Mouse (Mus musculus): ENCODE data around the gene Zfp950. TPM values are rescaled to one million over a fixed set of nuclear protein-coding genes. Genes with fewer than 3 reads are reported as not detected.

The Zfp950 gene
- total RNA-seq, 2 experiments from 2014 or later: 3.5 to 5.4 TPM

- no peak overlapping the region for H3K4me3 ChIP-seq
- DNase-seq: no peak
- H3K27ac ChIP-seq: peak overlapping the region; percentile 43
- intact Hi-C loops (cut with DNase I): no loop called here
- no peak for TF ChIP-seq CTCF (IDR thresholded peaks at IDR 0.05)
Observed at GRCm38 (mm10) chr19:61051151-61051550, 89.5 kb downstream of the Zfp950 start.

GRCm38 (mm10) chr19:61049413-61049812 lies 91.2 kb downstream of the Zfp950 start:
- Histone ChIP-seq H3K4me3 (no peak overlapping the region), H3K27ac (peak overlapping the region; percentile 41; the same call in 1 of the 2 replicates)
- peak; percentile 27 for DNase-seq
- no peak for TF ChIP-seq CTCF (IDR thresholded peaks at IDR 0.05)
- intact Hi-C loops (cut with DNase I): no loop called here

DNA sequence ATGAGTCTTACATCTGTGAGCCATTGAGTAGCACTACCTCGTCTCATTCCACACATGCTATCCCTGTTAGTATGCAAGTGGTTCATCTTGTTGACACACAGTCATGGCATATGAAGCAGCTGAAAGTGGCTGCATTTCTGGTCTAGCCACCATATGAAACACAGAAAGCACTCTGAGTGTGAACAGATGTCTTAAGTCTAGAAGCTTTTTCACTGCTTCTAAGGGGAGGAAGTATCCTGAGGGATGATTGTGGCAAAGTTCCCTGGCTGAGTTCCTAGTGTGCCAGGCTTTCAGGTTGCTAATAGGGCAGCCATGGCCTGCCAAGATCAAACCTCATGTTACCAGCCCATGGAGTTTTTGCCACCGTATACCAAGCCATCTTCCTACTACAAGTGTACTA lies 92.0 kb downstream of the Zfp950 start:
- no peak overlapping the region for H3K4me3 ChIP-seq
- no peak for TF ChIP-seq CTCF (IDR thresholded peaks at IDR 0.05)
- no peak for DNase-seq
- peak overlapping the region; percentile 39; the same call in 1 of the 2 replicates for H3K27ac ChIP-seq
- intact Hi-C loops (cut with DNase I): no loop called here

DNA sequence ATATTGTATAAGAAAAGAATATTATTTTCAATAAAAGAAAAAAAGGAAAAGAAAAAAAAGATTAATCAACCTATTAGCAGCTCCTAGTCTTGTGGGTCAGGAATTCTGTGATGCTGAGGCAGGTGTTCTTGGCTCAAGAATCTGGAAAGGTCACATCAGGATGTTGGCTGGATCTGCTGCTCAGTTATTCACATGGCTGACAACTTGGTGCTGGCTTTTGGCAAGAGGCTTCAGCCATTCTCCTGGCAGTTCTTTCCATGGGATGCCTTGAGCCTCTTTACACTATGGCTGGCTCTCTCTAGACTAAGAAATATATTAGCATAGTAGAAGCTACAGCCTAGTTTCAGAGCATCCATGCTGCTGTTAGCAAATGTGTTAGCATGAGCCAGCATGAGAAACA lies 101.5 kb downstream of the Zfp950 start:
- TF ChIP-seq CTCF (IDR thresholded peaks at IDR 0.05): no peak
- Histone ChIP-seq H3K27ac (no peak overlapping the region), H3K4me3 (no peak overlapping the region)
- intact Hi-C loops (cut with DNase I): no loop called here
- no peak for DNase-seq

GRCm38 (mm10) chr19:61031570-61031969 lies 109.1 kb downstream of the Zfp950 start:
- Histone ChIP-seq H3K27ac (no peak overlapping the region), H3K4me3 (no peak overlapping the region)
- intact Hi-C loops (cut with DNase I): no loop called here
- DNase-seq: no peak
- no peak for TF ChIP-seq CTCF (IDR thresholded peaks at IDR 0.05)

DNA sequence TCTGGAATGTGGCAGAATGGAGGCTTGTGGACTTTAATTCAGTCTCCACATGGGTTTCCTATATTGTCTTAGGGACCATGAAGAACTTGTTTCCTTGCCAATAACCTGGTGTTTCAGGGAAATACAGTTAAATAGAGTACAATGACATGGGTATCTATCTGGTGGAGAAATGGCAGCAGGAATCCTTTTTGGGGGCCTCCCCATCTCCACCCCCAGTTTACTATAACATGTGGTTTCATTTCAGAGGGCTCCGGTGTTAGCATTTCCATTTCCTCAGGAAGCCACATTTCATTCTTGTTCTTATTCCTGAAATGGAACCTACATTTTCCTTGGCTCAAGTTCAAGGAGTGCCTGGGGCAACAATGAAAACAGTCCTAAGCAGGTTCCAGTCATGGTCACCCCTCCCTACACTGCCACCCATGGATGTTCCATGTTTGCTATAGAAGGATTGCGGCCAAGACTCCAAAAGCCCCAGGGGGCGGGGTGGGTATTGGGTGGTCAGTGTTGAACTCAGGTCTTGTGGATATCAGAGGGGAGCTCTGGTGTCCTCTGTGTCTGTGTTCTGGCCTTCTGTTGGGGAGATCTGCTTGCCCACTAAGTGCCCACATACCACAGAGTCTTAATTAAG lies 118.6 kb downstream of the Zfp950 start:
- no peak for DNase-seq
- intact Hi-C loops (cut with DNase I): loop anchor here (5.0 kb wide), 1 partner anchor 70 kb away; no protein-coding TSS in a partner anchor
- TF ChIP-seq CTCF (IDR thresholded peaks at IDR 0.05): no peak
- peak overlapping the region; percentile 46 for H3K27ac ChIP-seq
- no peak overlapping the region for H3K4me3 ChIP-seq

DNA sequence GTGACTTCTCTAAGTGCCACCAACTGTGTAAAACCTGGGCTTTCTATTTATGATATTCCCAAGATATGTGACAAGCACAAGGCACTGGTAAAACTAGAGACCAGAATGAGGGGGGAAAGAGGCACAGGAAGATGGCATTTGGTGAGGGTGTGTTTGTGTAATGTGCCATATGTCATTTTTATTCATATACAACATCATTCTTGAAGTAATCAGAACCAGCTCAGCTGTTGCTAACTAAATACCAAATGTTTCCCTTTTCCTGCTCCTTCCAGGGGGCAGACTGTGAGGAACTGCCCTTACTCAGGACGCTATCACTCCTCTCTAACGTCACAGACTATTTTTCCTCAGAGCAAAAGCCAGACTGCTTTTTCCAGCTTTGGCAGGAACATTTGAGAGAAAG lies 119.1 kb downstream of the Zfp950 start:
- H3K27ac ChIP-seq: peak overlapping the region; percentile 46
- intact Hi-C loops (cut with DNase I): loop anchor here (5.0 kb wide), 1 partner anchor 69 kb away; no protein-coding TSS in a partner anchor
- no peak overlapping the region for H3K4me3 ChIP-seq
- TF ChIP-seq CTCF (IDR thresholded peaks at IDR 0.05): no peak
- DNase-seq: no peak

- DNase-seq: no peak
- no peak overlapping the region for H3K27ac ChIP-seq
- intact Hi-C loops (cut with DNase I): no loop called here
- no peak for TF ChIP-seq CTCF (IDR thresholded peaks at IDR 0.05)
- no peak overlapping the region for H3K4me3 ChIP-seq
Observed at GRCm38 (mm10) chr19:61017477-61018266, 123.0 kb downstream of the Zfp950 start.

DNA sequence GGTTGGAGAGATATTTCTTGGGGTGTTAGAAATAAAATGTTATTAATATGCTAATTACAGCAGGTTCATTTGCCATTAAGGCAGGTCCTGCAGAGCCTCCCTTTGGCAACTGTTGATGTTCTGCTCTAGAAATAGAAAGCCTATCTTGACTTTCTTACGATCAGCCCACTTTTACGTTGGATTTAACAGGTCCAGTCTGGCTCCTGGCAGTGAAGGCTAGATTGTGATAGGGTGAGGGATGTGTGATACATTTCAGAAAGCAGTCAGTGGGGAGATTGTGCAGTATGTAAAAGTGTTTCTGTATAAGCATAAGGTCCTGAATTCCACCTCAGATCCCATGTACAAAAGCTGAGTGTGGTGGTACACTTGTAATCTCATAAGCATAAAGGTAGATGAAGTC lies 131.4 kb downstream of the Zfp950 start:
- no peak for DNase-seq

More for the DNA sequence above, 131.4 kb downstream of the Zfp950 start:
- Histone ChIP-seq H3K27ac (no peak overlapping the region), H3K4me3 (no peak overlapping the region)
- TF ChIP-seq CTCF (IDR thresholded peaks at IDR 0.05): no peak
- intact Hi-C loops (cut with DNase I): no loop called here

Other genes starting within 250 kb of the Zfp950 start
- gene Gm7102, start 35.5 kb upstream of the Zfp950 start, total RNA-seq (2021): not detected
- not detected for gene Gm6020, start 43.0 kb upstream of the Zfp950 start, total RNA-seq (2021)
- 1 to 10 TPM; 1.4 to 1.5 TPM for gene Csf2ra, start 87.6 kb upstream of the Zfp950 start, total RNA-seq (2021)
- not detected for gene Gm21060, start 156.2 kb upstream of the Zfp950 start, total RNA-seq (2021)